Mouse (Mus musculus) myocyte (in vitro differentiated cells): ENCODE results near the gene Tfrc.

ENCODE experiments used
- E2F4 ChIP-seq: IDR thresholded peaks from one replicate; pipeline ENCODE4 v1.6.1; 2011; ENCODE audit warnings: mild to moderate bottlenecking, control low read depth, moderate library complexity; ENCODE audit not compliant: insufficient read depth
- MAX ChIP-seq: IDR thresholded peaks from one replicate; pipeline ENCODE4 v1.6.1; 2011; ENCODE audit warnings: low read depth, mild to moderate bottlenecking, control low read depth
- POLR2A ChIP-seq: IDR thresholded peaks from one replicate; pipeline ENCODE4 v1.6.1; 2011; ENCODE audit warnings: low read depth, mild to moderate bottlenecking, control low read depth, moderate library complexity; ENCODE audit not compliant: insufficient read length
- REST ChIP-seq: IDR thresholded peaks from one replicate; pipeline ENCODE4 v1.6.1; 2011; ENCODE audit warnings: mild to moderate bottlenecking, control low read depth, moderate library complexity; ENCODE audit not compliant: insufficient read depth, insufficient read length
- USF1 ChIP-seq: IDR thresholded peaks from one replicate; pipeline ENCODE4 v1.6.1; 2011; ENCODE audit warnings: low read depth, mild to moderate bottlenecking, control low read depth, moderate library complexity

DNA sequence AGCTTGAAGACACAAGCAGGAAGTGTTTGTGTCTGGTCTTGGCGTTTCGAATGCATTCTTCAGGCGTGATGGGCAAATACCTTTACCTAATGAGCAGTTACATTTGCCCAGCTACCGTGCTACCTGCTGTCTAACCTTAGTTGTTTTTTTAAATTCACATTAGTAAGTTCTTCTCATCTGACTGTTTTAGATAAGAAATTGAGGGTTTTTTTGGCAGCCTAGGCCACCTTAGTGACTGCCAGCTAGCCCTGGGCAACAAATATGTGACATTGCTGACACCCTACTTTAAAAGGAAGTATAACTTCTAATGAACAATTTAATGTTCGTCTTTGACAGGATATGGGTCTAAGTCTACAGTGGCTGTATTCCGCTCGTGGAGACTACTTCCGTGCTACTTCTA is 19.4 kb downstream of the Tfrc start:
- TF ChIP-seq MAX (no peak), E2F4 (no peak), REST (no peak), USF1 (no peak), POLR2A (no peak)
